Mouse (Mus musculus) erythroblast, embryonic 14.5 days (primary cell): ENCODE data around the gene Arhgap5.

Source experiments
- GATA1 ChIP-seq: IDR thresholded peaks from 2 replicates; pipeline ENCODE4 v1.6.1; 2012; ENCODE audit warnings: low read length, inconsistent platforms, mixed read lengths
- TAL1 ChIP-seq: IDR thresholded peaks from 3 replicates; pipeline ENCODE4 v1.6.1; 2012; ENCODE audit warnings: low read length, inconsistent platforms, mixed read lengths

- TF ChIP-seq TAL1 (no peak), GATA1 (no peak)
Measured at GRCm38 (mm10) chr12:52497209-52497608, 6.6 kb upstream of the Arhgap5 start.
